Mouse (Mus musculus): ENCODE results near the gene Kcnt2.

Kcnt2 gene

DNA sequence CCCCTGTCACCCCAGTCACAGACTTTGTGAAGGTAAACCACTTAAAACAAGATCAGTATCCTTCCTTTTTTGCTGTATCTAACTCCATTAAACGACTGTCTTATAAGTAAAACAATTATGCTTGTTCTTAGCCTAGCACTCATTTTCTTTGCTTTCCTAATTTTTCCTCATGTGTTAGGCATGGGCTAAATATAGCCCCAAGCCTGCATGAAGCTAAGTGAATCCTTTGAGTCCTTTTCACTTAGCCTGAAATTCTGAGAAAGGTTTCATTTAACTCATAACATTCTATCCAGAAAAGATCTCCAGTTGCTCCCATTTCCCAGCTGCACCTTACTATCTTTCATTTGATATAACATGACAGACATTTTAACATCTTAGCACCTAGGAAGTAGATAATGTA lies 127.6 kb downstream of the Kcnt2 start:
- DNase-seq (ENCODE audit: low read depth, low spot score) = no peak

DNA sequence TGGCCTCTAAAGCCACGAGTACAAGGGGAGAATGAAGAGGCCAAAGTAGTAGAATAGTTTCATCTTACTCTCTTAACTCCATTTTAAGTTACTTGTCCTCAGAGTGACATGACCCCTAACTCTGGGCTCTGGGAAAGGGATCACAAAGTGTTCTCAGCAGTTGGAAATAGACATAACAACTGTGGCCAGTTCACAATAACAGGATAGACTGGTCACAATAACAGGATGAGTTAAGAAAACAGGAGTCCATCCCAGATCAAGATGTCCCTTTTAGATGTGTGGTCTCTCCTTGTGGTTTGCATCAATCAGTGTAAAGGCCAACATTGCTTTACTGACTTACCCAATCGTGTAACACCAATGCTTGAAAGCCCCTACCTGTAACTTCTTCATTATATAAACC lies 132.8 kb downstream of the Kcnt2 start:
- DNase-seq (ENCODE audit: low read depth, low spot score) = no peak

DNA sequence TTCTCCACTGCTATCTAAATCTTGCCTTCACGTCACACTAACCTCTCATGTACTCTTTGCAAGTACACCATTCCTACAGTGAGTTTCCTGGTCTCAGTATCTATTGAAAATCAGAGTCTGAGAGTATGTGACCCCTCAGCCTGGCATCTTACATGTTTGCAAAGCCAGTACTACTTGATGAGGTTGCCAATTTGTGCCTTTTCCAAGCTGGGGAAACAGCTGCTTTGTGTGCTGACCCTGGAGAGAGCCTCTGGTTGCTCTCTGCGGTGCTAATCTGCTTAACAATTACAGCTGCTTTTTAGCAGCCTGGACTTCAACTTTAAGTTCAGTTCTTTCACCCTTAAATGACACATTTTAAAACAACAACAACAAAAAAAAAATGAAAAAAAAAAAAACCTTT lies 133.6 kb downstream of the Kcnt2 start:
- DNase-seq (ENCODE audit: low read depth, low spot score) = no peak

DNA sequence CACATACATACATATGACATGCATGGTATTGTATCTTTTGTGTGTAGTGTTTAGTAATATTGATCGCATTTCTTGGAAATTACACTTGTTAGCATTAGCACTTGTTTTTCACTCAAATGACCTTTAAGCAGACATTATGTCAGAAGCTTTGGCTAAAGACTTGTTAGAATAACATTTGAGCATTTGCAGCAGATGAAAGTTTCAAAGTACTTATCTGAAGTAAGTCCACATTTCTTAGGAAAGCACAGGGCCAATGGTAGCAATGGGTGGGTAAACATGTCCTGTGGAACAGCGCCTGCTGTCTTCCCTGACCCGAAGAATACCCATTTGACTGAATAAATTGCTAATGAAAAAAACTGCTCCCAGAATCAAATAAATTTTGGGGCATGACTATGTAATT lies 135.1 kb downstream of the Kcnt2 start:
- DNase-seq (ENCODE audit: low read depth, low spot score) = no peak

DNA sequence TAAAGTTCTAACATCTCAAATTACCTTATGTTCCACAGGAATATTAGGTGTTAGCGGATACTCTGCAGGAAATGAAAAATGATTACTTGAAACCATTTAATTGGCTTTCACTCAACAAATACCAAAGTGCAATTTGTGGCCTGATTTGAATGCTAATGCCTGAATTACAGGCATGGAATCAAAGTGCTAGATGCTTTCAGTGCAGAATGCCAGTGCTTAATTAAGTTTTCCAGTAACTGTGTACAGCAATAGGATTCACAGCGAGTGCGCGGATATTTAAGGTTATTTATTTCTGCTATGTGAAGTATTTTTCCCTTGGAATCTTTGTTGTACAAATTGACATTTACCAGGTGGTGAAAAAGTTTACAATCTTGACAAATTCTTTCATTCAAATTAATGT lies 144.3 kb downstream of the Kcnt2 start:
- DNase-seq (ENCODE audit: low read depth, low spot score) = no peak

DNA sequence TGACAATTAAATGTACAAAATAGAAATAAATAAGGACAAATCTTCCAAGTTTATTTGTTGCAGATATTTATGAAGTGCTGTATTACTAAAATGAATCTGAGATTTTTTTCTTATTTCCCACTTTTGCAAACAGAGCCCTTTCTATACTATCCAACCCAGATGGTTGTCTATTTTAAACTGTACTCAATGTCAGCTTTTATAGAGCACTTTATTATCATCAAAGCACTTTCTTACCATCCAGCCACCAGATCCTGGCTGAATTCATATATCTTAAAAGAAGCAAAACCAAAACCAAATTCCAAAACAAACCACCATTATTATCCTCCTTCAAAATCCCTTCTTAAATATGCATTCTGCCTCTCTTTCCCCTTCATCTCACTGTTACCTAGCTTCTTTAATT lies 151.8 kb downstream of the Kcnt2 start:
- DNase-seq (ENCODE audit: low read depth, low spot score) = no peak

DNA sequence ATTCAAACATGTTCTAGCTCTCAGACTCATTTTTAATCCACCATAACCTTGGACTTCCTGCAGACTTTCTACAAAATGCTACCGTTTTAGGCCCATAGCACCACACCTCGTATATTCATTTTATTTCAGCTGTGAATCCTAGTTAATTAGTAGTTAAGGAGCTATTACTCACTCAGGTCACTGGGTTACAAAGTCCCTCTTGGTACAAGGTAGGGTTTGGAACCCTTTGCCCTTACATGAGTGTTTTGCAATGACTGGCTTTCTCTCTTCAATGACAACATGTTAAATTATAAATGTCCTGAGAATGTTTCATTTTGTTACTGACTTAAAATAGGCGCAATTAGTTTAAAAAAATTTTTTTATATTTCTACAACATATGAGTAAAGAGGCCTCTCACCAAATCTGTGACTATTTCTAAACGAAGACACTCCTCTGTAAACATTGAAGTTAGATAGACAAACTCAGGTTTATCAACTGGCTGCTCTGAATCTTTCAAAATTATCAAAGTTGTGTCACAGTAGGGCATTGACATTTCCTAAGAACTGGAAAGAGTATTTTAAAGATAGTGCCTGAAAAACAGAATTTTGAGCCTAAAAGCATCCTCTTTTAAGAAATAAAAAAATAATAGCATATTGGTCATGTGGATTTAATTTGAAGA lies 160.8 kb downstream of the Kcnt2 start:
- no peak for DNase-seq (ENCODE audit: low read depth, low spot score)

DNA sequence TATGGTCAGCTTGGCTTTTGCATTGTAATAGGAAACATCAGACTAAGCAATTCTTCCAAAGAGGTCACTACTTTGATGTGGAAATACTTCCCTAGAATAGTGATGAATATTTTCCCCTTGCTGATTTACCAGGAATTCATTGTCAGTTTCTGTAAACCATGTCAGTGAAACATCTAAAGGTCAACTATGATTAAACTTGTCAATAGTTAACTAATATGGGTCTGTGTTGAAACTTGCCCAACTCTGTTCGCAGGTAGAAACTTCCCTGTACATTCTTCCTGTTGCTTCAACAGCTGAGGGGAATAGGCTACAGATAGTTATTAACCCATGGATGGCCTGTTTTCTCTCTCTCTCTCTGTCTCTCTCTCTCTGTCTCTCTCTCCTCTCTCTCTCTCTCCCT lies 169.8 kb downstream of the Kcnt2 start:
- DNase-seq (ENCODE audit: low read depth, low spot score) = no peak

DNA sequence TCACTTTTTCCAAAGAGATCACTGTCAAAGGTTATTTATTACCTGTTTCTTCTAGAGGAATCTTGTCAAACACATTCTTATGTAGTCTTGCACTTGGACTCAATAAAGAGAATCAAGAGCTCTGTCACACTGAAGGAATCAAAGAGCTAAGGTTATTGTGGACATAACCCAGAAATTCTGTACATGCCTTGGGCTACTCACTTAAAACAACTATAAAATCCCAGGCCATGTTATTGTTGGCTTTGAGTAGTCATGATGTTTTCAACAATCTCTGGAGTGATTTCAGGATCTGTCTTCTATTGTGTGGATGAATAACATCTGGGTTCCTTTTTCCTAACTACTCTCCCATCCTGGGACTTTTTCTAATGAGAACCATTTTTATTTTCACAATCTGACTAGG lies 177.0 kb downstream of the Kcnt2 start:
- no peak for DNase-seq (ENCODE audit: low read depth, low spot score)

DNA sequence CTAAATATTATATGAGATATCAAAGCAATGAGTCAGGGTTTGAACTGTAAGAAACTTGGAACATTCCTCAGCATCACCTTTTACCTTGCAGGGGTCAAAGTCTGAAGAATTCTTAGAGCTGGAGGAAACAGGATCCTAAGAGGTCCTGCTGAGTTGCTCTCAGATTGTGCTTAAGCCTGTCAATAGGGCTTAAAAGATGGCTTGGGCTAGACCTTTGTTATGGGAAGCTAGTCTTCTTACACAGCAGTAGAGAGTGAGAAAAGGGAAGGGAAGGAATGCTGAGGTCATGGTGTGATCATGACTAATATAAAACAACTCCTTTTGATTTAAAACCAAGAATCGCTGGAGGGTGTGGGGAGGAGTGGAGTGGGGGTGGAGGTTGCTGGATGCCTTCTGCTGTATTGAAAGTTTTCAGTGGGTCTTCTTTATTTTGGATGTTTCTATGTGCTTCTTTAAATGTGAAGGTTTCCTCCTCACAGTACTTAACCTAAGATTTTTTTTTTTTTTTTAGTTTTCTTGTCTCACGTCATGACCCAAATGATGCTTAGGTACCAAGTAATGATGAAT lies 183.4 kb downstream of the Kcnt2 start:
- DNase-seq (ENCODE audit: low read depth, low spot score) = no peak

DNA sequence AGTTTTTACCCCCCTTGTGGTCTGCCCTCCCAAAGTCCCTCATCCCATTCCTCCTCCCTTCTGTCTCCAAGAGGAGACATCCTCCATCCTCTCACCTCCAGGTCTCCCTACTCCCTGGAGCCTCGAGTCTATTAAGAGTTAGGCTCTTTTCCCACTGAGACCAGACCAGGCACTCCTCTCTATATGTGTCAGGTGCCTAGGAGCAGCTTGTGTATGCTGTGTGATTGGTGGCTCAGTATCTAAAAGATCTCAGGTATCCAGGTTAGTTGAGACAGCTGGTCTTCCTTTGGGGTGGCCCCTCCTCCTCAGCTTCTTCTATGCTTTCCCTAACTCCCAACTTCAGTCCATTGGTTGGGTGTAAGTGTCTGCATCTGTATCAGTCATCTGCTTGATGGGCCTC lies 186.1 kb downstream of the Kcnt2 start:
- no peak for DNase-seq (ENCODE audit: low read depth, low spot score)

DNA sequence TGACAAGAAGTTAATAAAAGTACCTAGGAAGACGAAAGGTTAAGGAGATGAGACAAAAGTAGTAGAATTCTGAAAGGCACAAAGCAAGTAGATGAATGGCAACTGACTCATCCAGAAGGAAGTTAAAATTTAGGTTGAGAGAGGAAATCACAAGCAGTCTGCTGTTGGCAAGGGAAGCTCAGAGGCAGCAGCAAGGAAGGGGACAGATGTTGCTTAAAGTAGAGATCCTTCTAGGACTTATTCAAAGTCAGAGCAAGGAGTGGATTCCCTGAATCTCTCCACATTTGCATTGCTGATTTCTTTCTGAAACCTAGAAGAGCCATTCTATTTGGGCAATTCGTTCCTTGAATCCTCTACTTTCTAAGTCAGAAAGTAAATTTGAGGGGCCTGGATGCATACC lies 188.8 kb downstream of the Kcnt2 start:
- DNase-seq (ENCODE audit: low read depth, low spot score) = no peak

DNA sequence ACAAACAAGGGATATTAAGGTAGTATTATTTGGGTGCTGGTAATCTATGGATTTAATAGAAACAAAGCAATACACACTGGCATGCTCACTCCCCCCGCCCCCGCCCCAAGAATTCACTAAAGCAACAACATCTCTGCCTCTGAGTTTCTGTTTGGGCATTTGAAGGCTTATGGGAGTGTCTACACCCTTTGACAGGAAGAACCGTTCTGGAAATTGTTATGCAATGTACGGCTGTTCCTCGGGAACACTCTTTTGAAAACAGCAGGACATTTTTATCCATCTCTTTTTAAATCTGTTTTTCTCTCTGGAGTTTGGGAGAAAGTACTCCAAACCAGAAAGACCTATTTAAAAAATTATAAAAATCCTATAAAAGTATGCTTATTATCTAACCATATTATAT lies 192.2 kb downstream of the Kcnt2 start:
- DNase-seq (ENCODE audit: low read depth, low spot score) = no peak

DNA sequence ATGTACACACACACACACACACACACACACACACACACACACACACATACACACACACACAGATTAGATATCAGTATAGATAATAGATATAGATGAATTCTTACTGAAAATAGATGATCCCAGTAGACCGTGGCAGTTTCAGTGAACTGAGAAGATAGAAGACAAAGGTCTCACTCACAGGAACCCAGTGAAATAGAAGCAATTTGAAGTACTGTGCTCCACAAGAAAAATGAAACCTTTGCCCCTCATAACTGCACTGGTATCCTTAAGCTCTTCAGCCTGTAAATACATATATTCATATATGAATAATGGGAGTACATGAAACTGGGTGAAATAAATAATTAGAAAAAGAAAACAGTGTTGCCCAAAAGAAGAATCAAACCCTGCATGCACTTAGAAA lies 197.9 kb downstream of the Kcnt2 start:
- DNase-seq (ENCODE audit: low read depth, low spot score) = no peak

DNA sequence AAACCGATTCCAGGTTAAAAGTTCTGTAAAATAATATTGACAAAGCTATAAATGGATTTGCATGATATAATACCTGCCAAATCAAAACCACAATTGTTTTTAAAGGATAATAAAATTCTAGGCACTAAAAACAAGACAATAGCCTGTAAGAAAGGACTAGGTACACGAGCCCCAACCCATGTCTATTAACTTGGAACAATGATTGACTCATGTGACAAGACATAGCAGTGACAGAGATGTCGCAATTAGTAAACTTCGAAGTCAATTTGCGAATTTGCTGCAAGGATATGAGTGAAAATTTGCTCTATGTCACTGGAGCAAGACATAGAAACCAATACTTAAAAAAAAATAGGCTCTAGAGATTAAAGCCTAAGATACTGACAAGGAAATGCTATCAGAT lies 198.4 kb downstream of the Kcnt2 start:
- DNase-seq (ENCODE audit: low read depth, low spot score) = no peak

DNA sequence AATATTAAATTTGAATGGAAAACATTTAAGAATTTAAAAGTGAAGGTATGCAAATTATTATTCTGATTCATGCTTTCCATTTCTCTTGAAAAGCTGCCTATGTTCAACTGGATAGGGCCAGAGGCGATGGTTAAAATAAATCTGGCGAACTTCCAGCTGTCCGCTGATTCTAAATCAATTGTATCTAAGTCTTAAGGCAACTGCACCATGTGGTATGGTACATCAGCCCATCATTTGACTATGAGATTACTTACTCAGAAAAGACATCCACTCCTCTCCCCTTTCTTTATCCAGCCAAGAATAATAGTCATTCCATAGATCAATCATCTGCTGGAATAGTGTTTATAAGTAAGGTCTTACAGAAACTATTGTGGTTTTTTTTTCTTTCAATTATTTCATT lies 205.5 kb downstream of the Kcnt2 start:
- no peak for DNase-seq (ENCODE audit: low read depth, low spot score)

DNA sequence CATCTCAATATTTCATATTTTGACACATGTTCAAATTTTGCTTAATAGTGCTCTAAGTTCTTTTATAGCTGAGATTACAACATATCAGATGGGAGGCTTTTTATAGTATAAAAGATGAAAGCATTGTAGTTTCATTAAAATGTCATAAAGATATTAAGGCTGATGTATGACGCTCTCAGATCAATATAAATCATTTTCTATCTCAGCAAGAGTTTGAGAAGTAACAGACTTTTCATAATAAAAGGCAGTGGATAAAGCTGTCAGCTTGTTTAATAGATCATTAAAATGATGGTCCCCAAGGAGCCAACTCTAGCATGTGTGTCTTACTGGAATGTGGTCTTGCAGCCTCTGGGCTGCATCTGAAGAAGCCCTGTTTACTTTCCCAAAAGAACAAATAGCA lies 206.0 kb downstream of the Kcnt2 start:
- no peak for DNase-seq (ENCODE audit: low read depth, low spot score)

DNA sequence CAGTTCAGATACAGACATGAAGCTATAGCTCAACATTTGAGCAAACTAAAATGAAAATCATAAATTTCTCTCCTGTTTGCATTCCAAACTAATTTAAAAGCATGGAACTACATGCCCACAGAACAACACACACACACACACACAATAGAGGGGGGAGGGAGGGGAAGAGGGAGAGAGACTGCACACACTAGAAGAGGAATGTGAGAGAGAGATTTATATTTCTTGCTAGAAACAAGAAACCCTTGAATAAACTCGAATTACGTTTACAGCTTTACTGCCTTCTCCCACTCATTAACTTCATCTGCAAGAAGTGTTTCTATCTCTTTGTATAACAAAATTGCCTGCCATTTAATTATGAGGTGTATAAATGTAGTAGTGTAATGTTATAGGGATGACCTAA lies 209.9 kb downstream of the Kcnt2 start:
- DNase-seq (ENCODE audit: low read depth, low spot score) = no peak

DNA sequence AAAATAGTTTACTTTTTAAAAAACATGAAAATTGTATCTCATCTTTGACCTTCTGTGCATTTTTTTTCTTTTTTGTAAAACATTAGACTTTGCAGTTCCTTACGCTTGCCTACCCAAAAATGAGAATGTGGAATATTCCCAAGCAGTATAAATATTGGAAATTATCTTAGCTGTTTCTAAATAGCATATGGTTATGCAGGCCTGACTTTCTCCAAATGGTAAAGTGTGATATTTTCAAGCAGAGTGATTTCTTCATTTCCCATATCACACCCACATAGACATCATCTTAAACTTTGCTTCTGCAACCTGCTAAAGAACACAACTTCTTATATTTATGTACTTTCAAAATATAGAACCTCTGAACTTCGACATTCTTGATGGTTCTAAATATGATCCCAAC lies 210.9 kb downstream of the Kcnt2 start:
- no peak for DNase-seq (ENCODE audit: low read depth, low spot score)

DNA sequence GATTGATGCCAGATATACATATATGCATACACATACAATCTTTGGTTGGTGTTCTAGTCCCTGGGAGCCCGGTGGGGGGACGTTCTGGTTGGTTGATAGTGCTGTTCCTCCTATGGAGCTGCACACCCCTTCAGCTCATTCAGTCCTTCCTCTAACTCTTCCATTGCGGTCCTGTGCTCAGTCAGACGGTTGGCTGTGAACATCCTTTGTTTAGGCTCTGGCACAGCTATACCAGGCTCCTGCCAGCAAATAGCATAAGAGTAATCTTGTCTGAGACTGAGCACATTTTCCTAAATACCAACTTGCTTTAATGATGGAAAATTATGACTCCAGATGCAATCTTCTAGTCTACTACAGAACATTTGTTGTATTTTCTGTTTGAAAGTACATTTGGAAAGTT lies 222.4 kb downstream of the Kcnt2 start:
- no peak for DNase-seq (ENCODE audit: low read depth, low spot score)

DNA sequence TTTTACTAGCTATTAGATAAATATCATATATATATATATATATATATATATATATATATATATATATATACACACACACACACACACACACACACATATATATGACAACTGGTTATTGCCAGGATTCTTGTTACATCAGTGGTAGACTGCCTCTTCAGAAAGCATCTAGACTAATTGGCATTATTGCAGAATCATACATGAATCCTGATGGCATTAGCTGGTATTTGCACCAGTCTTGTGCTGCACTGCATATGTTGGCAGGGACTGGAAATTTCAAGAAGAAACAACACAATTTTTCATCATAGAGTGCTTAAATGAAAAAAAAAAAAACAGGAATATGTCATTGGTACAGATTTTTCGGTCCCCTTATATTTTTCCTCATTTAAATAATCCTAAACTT lies 223.6 kb downstream of the Kcnt2 start:
- no peak for DNase-seq (ENCODE audit: low read depth, low spot score)

DNA sequence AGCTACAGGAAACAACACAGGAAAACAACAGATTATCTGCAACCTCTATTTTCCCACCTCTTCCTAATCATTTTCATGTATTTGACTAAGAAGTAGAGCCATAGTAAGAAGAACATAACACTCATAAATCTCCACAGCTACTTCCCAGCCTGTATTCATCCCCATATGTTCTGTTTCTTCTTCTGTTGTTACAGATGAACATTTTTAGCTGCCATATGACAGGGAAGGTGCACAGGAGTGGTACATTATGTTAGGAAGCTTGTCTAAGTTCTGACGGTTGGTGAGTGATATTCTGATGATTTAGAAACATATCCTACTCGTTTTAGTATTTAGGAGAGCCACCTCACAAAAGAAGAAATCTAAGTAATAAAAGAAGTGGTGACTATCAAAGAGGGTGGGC lies 231.0 kb downstream of the Kcnt2 start:
- no peak for DNase-seq (ENCODE audit: low read depth, low spot score)

DNA sequence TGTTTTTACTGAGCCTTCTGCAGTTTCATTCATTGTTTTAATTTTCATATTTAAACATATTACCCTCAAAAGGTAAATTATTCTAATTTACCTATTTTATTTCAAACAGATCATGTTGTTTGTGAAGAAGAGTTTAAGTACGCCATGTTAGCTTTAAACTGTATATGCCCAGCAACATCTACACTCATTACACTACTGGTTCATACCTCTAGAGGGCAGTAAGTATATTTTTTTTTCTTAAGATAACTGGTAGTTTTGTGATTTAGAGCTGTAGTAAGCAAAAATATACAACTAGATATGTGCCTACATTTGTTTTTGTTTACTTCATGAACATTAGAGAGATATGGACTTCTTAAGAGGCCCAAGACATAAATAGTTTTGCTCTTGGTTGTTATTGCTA lies 238.1 kb downstream of the Kcnt2 start:
- DNase-seq (ENCODE audit: low read depth, low spot score) = no peak

DNA sequence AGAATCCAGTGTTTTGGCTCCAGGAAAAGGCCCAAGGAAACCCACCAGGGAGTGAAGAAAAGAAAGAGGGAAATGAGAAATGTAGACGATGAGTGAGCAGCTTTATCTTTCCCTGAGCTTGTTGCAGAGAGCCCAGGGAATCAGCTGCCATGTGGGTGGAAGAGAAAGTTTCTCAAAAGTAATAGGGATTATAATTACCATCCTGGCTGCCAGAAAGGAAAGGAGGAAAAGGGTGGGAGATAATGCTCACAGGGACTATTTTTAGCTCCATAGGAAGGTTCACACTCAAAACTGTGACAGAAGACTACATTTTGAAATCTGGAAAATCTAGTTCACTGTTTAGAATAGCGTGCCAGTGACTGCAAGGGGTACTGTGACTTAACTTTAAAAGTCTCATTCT lies 243.9 kb downstream of the Kcnt2 start:
- no peak for DNase-seq (ENCODE audit: low read depth, low spot score)

All from brain, embryonic 18.5 days (tissue).